ENCODE assay signal across 24 mouse cellular contexts in genomic region chr2:132636534-132636933, GRCm38 (mm10). TPM values are rescaled to one million over a fixed set of nuclear protein-coding genes. Genes with fewer than 3 reads are reported as not detected.
DNase-seq lines count a peak whose midpoint lies in the region; ATAC-seq and TF ChIP-seq lines count a peak whose summit lies in the region.
"Had no signal": no experiment of that assay in that cellular context is flagged by ENCODE, and none has a peak within 500 bp of the region (broad histone marks: within the 10 kb centered on the region; RNA-seq: fewer than 3 reads in every experiment).

No protein-coding gene starts in this region.

- intact Hi-C loops in gastrocnemius, postnatal 14 days (cut with DNase I; ENCODE audit: low total_unique reads) = no loop called here

- no peaks in the 10 kb centered on the region for H3K79me3 ChIP-seq in C2C12 (ENCODE audit: low read depth)

- dilution Hi-C loops in CH12.LX (cut with MboI; ENCODE audit: extremely low pct_ligation_motif_present, extremely low pct_unique_long_range_greater_than_20kb, low sequenced_read_pairs) = no loop called here

- TF ChIP-seq POLR2A in CH12.LX (IDR thresholded peaks at IDR 0.05; ENCODE audit: low read depth, low read length) (no peak), MEL (IDR thresholded peaks at IDR 0.05; ENCODE audit: control insufficient read depth in 1 of 2, insufficient read depth in 1 of 2, low read depth in 1 of 2, low read length in 2 of 2, poor library complexity in 1 of 2) (no peak)

- peaks cover 3 to 19% of the 10 kb centered on the region in 2 experiments; a peak in 3 of 4 replicates for H3K4me1 ChIP-seq in CH12.LX (ENCODE audit: control insufficient read depth in 1 of 2, insufficient read depth in 2 of 2)
- no peaks in the 10 kb centered on the region for H3K4me1 ChIP-seq in MEL (ENCODE audit: control insufficient read depth in 1 of 2, insufficient read depth in 2 of 2, low read length in 2 of 2)
- no peaks in the 10 kb centered on the region for H3K4me1 ChIP-seq in kidney, embryonic 15.5 days

- H3K9me3 ChIP-seq in CH12.LX (replicated peaks; ENCODE audit: low read length) (no peaks in the 10 kb centered on the region), MEL (replicated peaks; ENCODE audit: insufficient read depth, low read length) (no peaks in the 10 kb centered on the region)
- H3K9me3 ChIP-seq in kidney, embryonic 15.5 days (replicated peaks) = no peaks in the 10 kb centered on the region
- H3K9me3 ChIP-seq: G1E had no signal

- no peaks in the 10 kb centered on the region for H3K27me3 ChIP-seq in C2C12 (ENCODE audit: control insufficient read depth, insufficient read depth, insufficient read length)
- H3K27me3 ChIP-seq in CH12.LX (replicated peaks) = no peaks in the 10 kb centered on the region
- no peaks in the 10 kb centered on the region; a peak in 1 of 4 replicates for H3K27me3 ChIP-seq in MEL (ENCODE audit: control insufficient read depth in 1 of 2, insufficient read depth in 2 of 2, low read length in 2 of 2)
- no peaks in the 10 kb centered on the region for H3K27me3 ChIP-seq in splenic B cell, adult 2 months (ENCODE audit: control insufficient read depth, insufficient read depth, low read length, poor library complexity, severe bottlenecking)
- H3K27me3 ChIP-seq in kidney, embryonic 15.5 days = no peaks in the 10 kb centered on the region
- H3K27me3 ChIP-seq: Patski had no signal

- no peak for TF ChIP-seq RAD21 in CH12.LX (IDR thresholded peaks at IDR 0.05; ENCODE audit: low read depth, low read length)
- no peak for TF ChIP-seq RAD21 in MEL (IDR thresholded peaks at IDR 0.05; ENCODE audit: low read depth, low read length)

- H3K4me3 ChIP-seq in C2C12 (ENCODE audit: insufficient read depth, poor library complexity, severe bottlenecking) (no peak overlapping the region), CH12.LX (replicated peaks in 1 of 3; ENCODE audit: low read depth in 2 of 3, low read length in 2 of 3, poor library complexity in 1 of 3) (no peak overlapping the region), MEL (ENCODE audit: control insufficient read depth in 1 of 2, insufficient read depth in 1 of 2, low read depth in 2 of 2, low read length in 2 of 2) (no peak overlapping the region)
- H3K4me3 ChIP-seq in kidney, embryonic 15.5 days (replicated peaks) = no peak overlapping the region

- in situ Hi-C loops in CH12.LX (cut with MboI; ENCODE audit: low pct_ligation_motif_present, low pct_unique_long_range_greater_than_20kb, low sequenced_read_pairs) = no loop called here

- no peaks in the 10 kb centered on the region for H3K36me3 ChIP-seq in C2C12 (ENCODE audit: control insufficient read depth, insufficient read depth)
- H3K36me3 ChIP-seq in CH12.LX (replicated peaks in 1 of 2; ENCODE audit: control insufficient read depth in 1 of 2, insufficient read depth in 1 of 2, low read length in 1 of 2) = no peaks in the 10 kb centered on the region
- no peaks in the 10 kb centered on the region for H3K36me3 ChIP-seq in MEL (ENCODE audit: control insufficient read depth in 1 of 2, insufficient read depth in 2 of 2, low read length in 2 of 2)
- no peaks in the 10 kb centered on the region for H3K36me3 ChIP-seq in splenic B cell, adult 2 months (ENCODE audit: control insufficient read depth, insufficient read depth, low read length, poor library complexity, severe bottlenecking)
- no peaks in the 10 kb centered on the region for H3K36me3 ChIP-seq in kidney, embryonic 15.5 days
- H3K36me3 ChIP-seq: G1E had no signal

- H3K9ac ChIP-seq in CH12.LX (ENCODE audit: insufficient read depth, low read depth) = no peak overlapping the region
- H3K9ac ChIP-seq in MEL (ENCODE audit: control insufficient read depth, low read depth, low read length, poor library complexity, severe bottlenecking) = no peak overlapping the region
- H3K9ac ChIP-seq in kidney, embryonic 15.5 days = no peak overlapping the region

- H3ac ChIP-seq in C2C12 (ENCODE audit: control insufficient read depth, insufficient read length, low read depth) = no peak overlapping the region

- TF ChIP-seq EP300 in CH12.LX (IDR thresholded peaks at IDR 0.05; ENCODE audit: low read length) (no peak), MEL (IDR thresholded peaks at IDR 0.05; ENCODE audit: low read depth in 1 of 2, low read length in 2 of 2) (no peak)

- H3K4me2 ChIP-seq in CH12.LX (ENCODE audit: insufficient read depth, low read depth, poor library complexity, severe bottlenecking) = no peak overlapping the region
- no peak overlapping the region for H3K4me2 ChIP-seq in kidney, embryonic 15.5 days

- H3K79me2 ChIP-seq in C2C12 (ENCODE audit: control insufficient read depth, insufficient read depth) (no peaks in the 10 kb centered on the region), CH12.LX (replicated peaks; ENCODE audit: control insufficient read depth, extremely low read depth, insufficient read depth, poor library complexity, severe bottlenecking) (no peaks in the 10 kb centered on the region), MEL (ENCODE audit: control insufficient read depth, insufficient read depth, low read length, poor library complexity) (no peaks in the 10 kb centered on the region)

- DNase-seq in CH12.LX (ENCODE audit: extremely low read depth) (no peak), MEL (ENCODE audit: low read depth, low spot score) (no peak)
- peak; percentile 32 for DNase-seq in splenic B cell, adult 2 months (ENCODE audit: low read depth, low spot score)
- DNase-seq in cerebellum, adult 11 months = no peak
- no peak for DNase-seq in urinary bladder, postnatal 36 days (ENCODE audit: low spot score in 2 of 2)
- no peak for DNase-seq in gastrocnemius, postnatal 14 days
- DNase-seq: adrenal gland, adult 2 months; adrenal gland, adult 8-10 months; adrenal gland, postnatal 10 days; adrenal gland, postnatal 14 days; adrenal gland, postnatal 25 days; adrenal gland, postnatal 36 days; B cell, adult 2 months; cerebellum, adult 11-12 months; cerebellum, adult 18-20 months; cerebellum, adult 2 months; cerebellum, adult 8-10 months; cerebellum, adult 9-10 months had no signal

- WGBS in kidney, embryonic 15.5 days = 96% methylated on average over 1 of the region's 1 CpGs

- no peak overlapping the region for H3K27ac ChIP-seq in CH12.LX (ENCODE audit: insufficient read depth, low read depth)
- H3K27ac ChIP-seq in MEL (ENCODE audit: control insufficient read depth, low read depth, low read length) = no peak overlapping the region
- no peak overlapping the region for H3K27ac ChIP-seq in kidney, embryonic 15.5 days

- no peak for ATAC-seq in kidney, embryonic 15.5 days (replicated peaks; ENCODE audit: low FRiP score)
- ATAC-seq: activated CD4-positive, CD25-positive, alpha-beta regulatory T cell, adult 4 months; CD4-positive, CD25-positive, alpha-beta regulatory T cell, adult 4 months; Patski had no signal

- TF ChIP-seq CTCF in C2C12 (IDR thresholded peaks at IDR 0.05; ENCODE audit: control insufficient read depth, insufficient read depth, insufficient read length) (no peak), CH12.LX (conservative IDR thresholded peaks at IDR 0.05 in 1 of 2, IDR thresholded peaks at IDR 0.05 in 1 of 2; ENCODE audit: low read depth in 2 of 2, low read length in 2 of 2) (no peak), MEL (IDR thresholded peaks at IDR 0.05 in 2 of 3, conservative IDR thresholded peaks at IDR 0.05 in 1 of 3; ENCODE audit: control insufficient read depth in 1 of 3, insufficient read depth in 1 of 3, low read depth in 2 of 3, low read length in 3 of 3, poor library complexity in 1 of 3, severe bottlenecking in 1 of 3) (no peak)

TF ChIP-seq in C2C12, 6 proteins besides CTCF, POLR2A, EP300 and RAD21:
- TF ChIP-seq USF1 (IDR thresholded peaks at IDR 0.05; ENCODE audit: low read depth) = peak; percentile 60
- TF ChIP-seq MYOD1 (IDR thresholded peaks at IDR 0.05; ENCODE audit: control insufficient read depth, insufficient read length, low read depth) = no peak

TF ChIP-seq in CH12.LX, 34 proteins besides CTCF, POLR2A, EP300 and RAD21 (continues in another document):
- TF ChIP-seq TCF12 (IDR thresholded peaks at IDR 0.05; ENCODE audit: low read depth, low read length) = no peak
- TF ChIP-seq NRF1 (IDR thresholded peaks at IDR 0.05; ENCODE audit: low read depth, low read length) = no peak
- TF ChIP-seq MAZ (IDR thresholded peaks at IDR 0.05; ENCODE audit: low read depth, low read length) = no peak
- TF ChIP-seq ELF1 (IDR thresholded peaks at IDR 0.05; ENCODE audit: low read depth, low read length) = no peak
- no peak for TF ChIP-seq MAFK (IDR thresholded peaks at IDR 0.05; ENCODE audit: insufficient replicate concordance, low read length)
- no peak for TF ChIP-seq KAT2A (IDR thresholded peaks at IDR 0.05; ENCODE audit: insufficient replicate concordance, low read length)
- no peak for TF ChIP-seq CHD2 (IDR thresholded peaks at IDR 0.05; ENCODE audit: low read length)

TF ChIP-seq in MEL, 35 proteins besides CTCF, POLR2A, EP300 and RAD21:
- TF ChIP-seq MAZ (IDR thresholded peaks at IDR 0.05; ENCODE audit: low read depth, low read length) (no peak), USF1 (IDR thresholded peaks at IDR 0.05; ENCODE audit: low read depth, low read length) (peak; percentile 49; the same call in 1 of the 2 replicates), KAT2A (conservative IDR thresholded peaks at IDR 0.05; ENCODE audit: low read depth, low read length) (no peak), RCOR1 (IDR thresholded peaks at IDR 0.05; ENCODE audit: low read depth, low read length) (no peak), SIN3A (IDR thresholded peaks at IDR 0.05; ENCODE audit: low read length) (no peak), USF2 (IDR thresholded peaks at IDR 0.05; ENCODE audit: borderline replicate concordance in 1 of 2, insufficient read depth in 1 of 2, low read depth in 1 of 2, low read length in 2 of 2) (no peak)

RNA-seq across cellular contexts. Expression of gene Gpcpd1, which starts 49.0 kb away (rescaled TPM):
- 2.4 TPM for polyA plus RNA-seq in C2C12 (2012; fragmentation: generic; extraction: Trizol)
- total RNA-seq in CH12.LX (2012; rRNA removed) = 18.3 and 33.5 TPM in 2 replicates
- 60.5 and 60.8 TPM in 2 replicates for total RNA-seq in CH12.LX (2014; rRNA removed)
- 30.9 and 40.7 TPM in 2 replicates for polyA plus RNA-seq in CH12.LX (2012; ENCODE audit: insufficient read length, low read depth)
- 2.9 and 3.1 TPM in 2 replicates for total RNA-seq in MEL (2012; rRNA removed)
- 1 to 10 TPM in 1 of 2 experiments, not detected in 1; 4.5 TPM for polyA plus RNA-seq in MEL (2012; ENCODE audit: insufficient read depth in 1 of 2, insufficient read length in 2 of 2, low read depth in 1 of 2, low replicate concordance in 2 of 2, missing spikeins in 1 of 2)
- 33.6 and 34.1 TPM in 2 replicates for polyA plus RNA-seq in kidney, embryonic 15.5 days (2015; fragmentation: Nextera tagmentation; extraction: Ambion mirVana)
- total RNA-seq in gastrocnemius, postnatal 14 days (2021) = 10 to 100 TPM; 68.7 to 92.7 TPM

RNA-seq across cellular contexts. Expression of gene Shld1, which starts 50.2 kb away (rescaled TPM):
- polyA plus RNA-seq in C2C12 (2012; fragmentation: generic; extraction: Trizol) = 5.3 TPM
- 8.6 and 9.3 TPM in 2 replicates for total RNA-seq in CH12.LX (2012; rRNA removed)
- 11.6 and 12.6 TPM in 2 replicates for total RNA-seq in CH12.LX (2014; rRNA removed)
- 5.7 and 7.0 TPM in 2 replicates for polyA plus RNA-seq in CH12.LX (2012; ENCODE audit: insufficient read length, low read depth)
- 5.9 and 8.8 TPM in 2 replicates for total RNA-seq in MEL (2012; rRNA removed)
- polyA plus RNA-seq in MEL (2012; ENCODE audit: insufficient read depth in 1 of 2, insufficient read length in 2 of 2, low read depth in 1 of 2, low replicate concordance in 2 of 2, missing spikeins in 1 of 2) = 1 to 10 TPM in 1 of 2 experiments, not detected in 1; 8.0 TPM
- 15.2 and 16.2 TPM in 2 replicates for polyA plus RNA-seq in kidney, embryonic 15.5 days (2015; fragmentation: Nextera tagmentation; extraction: Ambion mirVana)
- 1 to 10 TPM; 3.1 to 3.2 TPM for total RNA-seq in gastrocnemius, postnatal 14 days (2021)
